Mouse (Mus musculus) C2C12 (cell line): ENCODE measurements around the gene Skap1. TPM values are rescaled to one million over a fixed set of nuclear protein-coding genes. Genes with fewer than 3 reads are reported as not detected.

Source experiments
- H3K27me3 ChIP-seq: one replicate; pipeline ENCODE4 v1.6.1; 2011; ENCODE audit not compliant: control insufficient read depth, insufficient read depth, insufficient read length
- H3K36me3 ChIP-seq: one replicate; pipeline ENCODE4 v1.6.1; 2011; ENCODE audit not compliant: control insufficient read depth, insufficient read depth
- H3K4me3 ChIP-seq: one replicate; pipeline ENCODE4 v1.5.1; 2011; ENCODE audit warnings: mild to moderate bottlenecking, control low read depth; ENCODE audit not compliant: poor library complexity, insufficient read depth, severe bottlenecking
- H3K79me2 ChIP-seq: one replicate; pipeline ENCODE4 v1.6.1; 2011; ENCODE audit not compliant: control insufficient read depth, insufficient read depth
- H3K79me3 ChIP-seq: one replicate; pipeline ENCODE4 v1.6.1; 2011; ENCODE audit warnings: low read depth, control low read depth
- H3ac ChIP-seq: one replicate; pipeline ENCODE3; 2011; ENCODE audit warnings: low read depth; ENCODE audit not compliant: control insufficient read depth, insufficient read length
- CEBPB ChIP-seq: IDR thresholded peaks from one replicate; pipeline ENCODE4 v1.6.1; 2011; ENCODE audit warnings: low read depth, mild to moderate bottlenecking, control low read depth, moderate library complexity
- CTCF ChIP-seq: IDR thresholded peaks from one replicate; pipeline ENCODE4 v1.5.1; 2011; ENCODE audit not compliant: control insufficient read depth, insufficient read depth, insufficient read length
- FOSL1 ChIP-seq: IDR thresholded peaks from one replicate; pipeline ENCODE4 v1.8.0; 2011; ENCODE audit warnings: mild to moderate bottlenecking, low read length; ENCODE audit not compliant: poor library complexity, insufficient read depth, severe bottlenecking
- MAX ChIP-seq: IDR thresholded peaks from one replicate; pipeline ENCODE4 v1.6.1; 2011; ENCODE audit warnings: mild to moderate bottlenecking, control low read depth
- MYOD1 ChIP-seq: IDR thresholded peaks from one replicate; pipeline ENCODE4 v1.6.1; 2011; ENCODE audit warnings: low read depth; ENCODE audit not compliant: control insufficient read depth, insufficient read length
- MYOG ChIP-seq: IDR thresholded peaks from one replicate; pipeline ENCODE4 v1.6.1; 2011; ENCODE audit not compliant: control insufficient read depth, insufficient read length; ENCODE audit errors: extremely low read depth
- USF1 ChIP-seq: IDR thresholded peaks from one replicate; pipeline ENCODE4 v1.6.1; 2011; ENCODE audit warnings: low read depth, mild to moderate bottlenecking, control low read depth, moderate library complexity
- polyA plus RNA-seq: library from polyadenylated mRNA; unstranded; fragments of >200 nt; fragmentation: generic; extraction: Trizol; gene quantifications from one replicate; pipeline ENCODE4 v1.2.1, GENCODE M21; 2012; ENCODE audit warnings: missing spikeins

Skap1 gene
- polyA plus RNA-seq, 1 experiment, result 0.04 TPM

- no peak for TF ChIP-seq MYOG
- no peak for TF ChIP-seq USF1
- no peak for TF ChIP-seq CTCF
- no peak for TF ChIP-seq MYOD1
- TF ChIP-seq CEBPB, result no peak
- no peak for TF ChIP-seq FOSL1
- no peak for TF ChIP-seq MAX
- Histone ChIP-seq H3K79me3 (no peaks in the 10 kb centered on the region), H3K36me3 (no peaks in the 10 kb centered on the region), H3ac (no peak overlapping the region), H3K4me3 (no peak overlapping the region), H3K27me3 (peaks cover 60% of the 10 kb centered on the region), H3K79me2 (no peaks in the 10 kb centered on the region)
Observed at GRCm38 (mm10) chr11:96666924-96667323, 202.5 kb downstream of the Skap1 start.

- Histone ChIP-seq H3ac (no peak overlapping the region), H3K36me3 (no peaks in the 10 kb centered on the region), H3K79me2 (no peaks in the 10 kb centered on the region), H3K27me3 (peaks cover 55% of the 10 kb centered on the region), H3K4me3 (no peak overlapping the region), H3K79me3 (no peaks in the 10 kb centered on the region)
- TF ChIP-seq CEBPB (no peak), MAX (no peak), MYOD1 (no peak), MYOG (no peak)
Observed at GRCm38 (mm10) chr11:96668367-96668766, 204.0 kb downstream of the Skap1 start.

GRCm38 (mm10) chr11:96673792-96674191, 209.4 kb downstream of the Skap1 start:
- H3K79me2 ChIP-seq, result no peaks in the 10 kb centered on the region
- H3K4me3 ChIP-seq, result no peak overlapping the region
- peaks cover 61% of the 10 kb centered on the region for H3K27me3 ChIP-seq
- H3K36me3 ChIP-seq, result no peaks in the 10 kb centered on the region
- H3K79me3 ChIP-seq, result no peaks in the 10 kb centered on the region
- no peak for TF ChIP-seq MYOG
- TF ChIP-seq USF1, result no peak
- TF ChIP-seq CTCF, result no peak
- no peak for TF ChIP-seq MYOD1
- TF ChIP-seq CEBPB, result no peak
- no peak for TF ChIP-seq FOSL1
- no peak for TF ChIP-seq MAX
- H3ac ChIP-seq, result no peak overlapping the region

- H3K79me2 ChIP-seq, result no peaks in the 10 kb centered on the region
- no peak for TF ChIP-seq FOSL1
- TF ChIP-seq CTCF, result no peak
- TF ChIP-seq MYOD1, result no peak
- TF ChIP-seq MAX, result no peak
- TF ChIP-seq MYOG, result no peak
- no peak for TF ChIP-seq CEBPB
- no peak for TF ChIP-seq USF1
- H3K79me3 ChIP-seq, result no peaks in the 10 kb centered on the region
- H3K4me3 ChIP-seq, result no peak overlapping the region
- peaks cover 57% of the 10 kb centered on the region for H3K27me3 ChIP-seq
- H3ac ChIP-seq, result no peak overlapping the region
- H3K36me3 ChIP-seq, result no peaks in the 10 kb centered on the region
Observed at GRCm38 (mm10) chr11:96674786-96675365, 210.5 kb downstream of the Skap1 start.

GRCm38 (mm10) chr11:96678026-96678425, 213.6 kb downstream of the Skap1 start:
- no peaks in the 10 kb centered on the region for H3K79me3 ChIP-seq
- no peak overlapping the region for H3K4me3 ChIP-seq
- peaks cover 55% of the 10 kb centered on the region for H3K27me3 ChIP-seq

GRCm38 (mm10) chr11:96679026-96679425, 214.6 kb downstream of the Skap1 start:
- H3K79me3 ChIP-seq, result no peaks in the 10 kb centered on the region
- peaks cover 52% of the 10 kb centered on the region for H3K27me3 ChIP-seq
- no peak overlapping the region for H3K4me3 ChIP-seq
- no peaks in the 10 kb centered on the region for H3K36me3 ChIP-seq
- H3K79me2 ChIP-seq, result no peaks in the 10 kb centered on the region
- H3ac ChIP-seq, result no peak overlapping the region
- TF ChIP-seq MYOG (no peak), USF1 (no peak), MAX (no peak), FOSL1 (no peak), CEBPB (no peak), MYOD1 (no peak), CTCF (no peak)

More at GRCm38 (mm10) chr11:96678026-96678425, 213.6 kb downstream of the Skap1 start:
- Histone ChIP-seq H3ac (no peak overlapping the region), H3K79me2 (no peaks in the 10 kb centered on the region), H3K36me3 (no peaks in the 10 kb centered on the region)
- no peak for TF ChIP-seq FOSL1
- TF ChIP-seq MYOG, result no peak
- TF ChIP-seq USF1, result no peak
- TF ChIP-seq CTCF, result no peak
